Mouse (Mus musculus) erythroblast, embryonic 14.5 days (primary cell): ENCODE results near the gene Timmdc1.

Source experiments
- GATA1 ChIP-seq: IDR thresholded peaks from 2 replicates; pipeline ENCODE4 v1.6.1; 2012; ENCODE audit warnings: low read length, inconsistent platforms, mixed read lengths
- TAL1 ChIP-seq: IDR thresholded peaks from 3 replicates; pipeline ENCODE4 v1.6.1; 2012; ENCODE audit warnings: low read length, inconsistent platforms, mixed read lengths

DNA sequence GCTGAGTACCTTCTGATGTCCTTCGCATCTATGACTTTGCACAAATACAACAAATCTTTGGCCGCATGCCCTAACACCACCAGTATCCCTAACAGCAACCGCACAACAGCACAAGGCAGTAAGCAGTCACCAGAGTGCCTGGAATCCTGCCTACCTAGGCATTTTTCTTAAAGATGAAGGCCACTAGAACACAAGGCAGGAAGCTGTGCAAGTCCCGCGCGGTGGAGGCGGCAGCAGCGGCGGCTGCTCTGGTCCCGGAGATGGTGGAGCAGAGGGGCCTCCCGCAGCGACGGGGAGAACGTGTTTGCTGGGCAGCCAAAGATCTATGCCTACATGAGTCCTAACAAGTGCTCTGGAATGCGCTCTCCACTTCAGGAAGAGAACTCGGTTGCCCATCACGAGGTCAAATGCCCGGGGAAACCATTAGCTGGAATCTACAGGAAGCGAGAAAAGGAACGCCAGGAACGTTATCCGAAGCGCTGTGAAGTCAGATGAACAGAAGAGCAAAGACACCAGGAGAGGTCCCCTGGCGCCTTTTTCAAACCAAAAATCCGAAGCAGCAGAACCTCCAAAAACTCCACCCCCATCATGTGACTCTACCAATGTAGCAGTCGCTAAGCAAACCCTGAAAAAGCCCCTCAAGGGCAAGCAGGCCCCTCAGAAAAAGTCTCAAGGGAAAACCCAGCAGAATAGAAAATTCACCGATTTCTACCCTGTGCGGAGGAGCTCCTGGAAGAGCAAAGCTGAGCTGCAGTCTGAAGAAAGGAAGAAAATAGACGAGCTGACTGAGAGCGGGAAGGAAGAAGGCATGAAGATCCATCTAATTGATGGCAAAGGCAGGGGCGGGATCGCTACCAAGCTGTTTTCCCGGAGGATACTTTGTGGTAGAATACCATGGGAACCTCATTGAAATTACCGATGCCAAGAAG is 45.9 kb downstream of the Timmdc1 start:
- TF ChIP-seq TAL1 (no peak), GATA1 (no peak)
